Mouse (Mus musculus): ENCODE measurements around the gene Tmc7.
A peak's percentile ranks its signal among the peaks of the same experiment; 100 is the strongest.

Gene Tmc7

GRCm38 (mm10) chr7:118584257-118584907 lies at the start of gene Tmc7:
TSS of gene Tmc7 (minus strand) at chr7:118584736.
- peak; percentile 45 for DNase-seq (ENCODE audit: low read depth, low spot score)

- DNase-seq (ENCODE audit: low read depth, low spot score), result no peak
These were observed 49.4 kb upstream of the Tmc7 start for GRCm38 (mm10) chr7:118633951-118634350.

GRCm38 (mm10) chr7:118633094-118633493 lies 48.6 kb upstream of the Tmc7 start:
- no peak for DNase-seq (ENCODE audit: low read depth, low spot score)

GRCm38 (mm10) chr7:118627550-118628298 lies 43.2 kb upstream of the Tmc7 start:
- DNase-seq (ENCODE audit: low read depth, low spot score), result no peak

GRCm38 (mm10) chr7:118621094-118621493 lies 36.6 kb upstream of the Tmc7 start:
- no peak for DNase-seq (ENCODE audit: low read depth, low spot score)

- DNase-seq (ENCODE audit: low read depth, low spot score), result no peak
These were observed 35.8 kb upstream of the Tmc7 start for GRCm38 (mm10) chr7:118620243-118620906.

- no peak for DNase-seq (ENCODE audit: low read depth, low spot score)
These were observed 33.6 kb upstream of the Tmc7 start for GRCm38 (mm10) chr7:118618104-118618503.

GRCm38 (mm10) chr7:118614076-118614475 lies 29.5 kb upstream of the Tmc7 start:
- DNase-seq (ENCODE audit: low read depth, low spot score), result no peak

- no peak for DNase-seq (ENCODE audit: low read depth, low spot score)
These were observed 27.4 kb upstream of the Tmc7 start for GRCm38 (mm10) chr7:118611933-118612332.

GRCm38 (mm10) chr7:118611185-118611749 lies 26.7 kb upstream of the Tmc7 start:
- no peak for DNase-seq (ENCODE audit: low read depth, low spot score)

- no peak for DNase-seq (ENCODE audit: low read depth, low spot score)
These were observed 26.2 kb upstream of the Tmc7 start for GRCm38 (mm10) chr7:118610721-118611120.

GRCm38 (mm10) chr7:118609815-118610214 lies 25.3 kb upstream of the Tmc7 start:
- DNase-seq (ENCODE audit: low read depth, low spot score), result no peak

GRCm38 (mm10) chr7:118604842-118605241 lies 20.3 kb upstream of the Tmc7 start:
- no peak for DNase-seq (ENCODE audit: low read depth, low spot score)

GRCm38 (mm10) chr7:118599954-118600631 lies 15.6 kb upstream of the Tmc7 start:
- DNase-seq (ENCODE audit: low read depth, low spot score), result no peak

GRCm38 (mm10) chr7:118597201-118597600 lies 12.7 kb upstream of the Tmc7 start, which contains the start of gene Tmc5:
TSS of gene Tmc5 (plus strand) at chr7:118597297.
- no peak for DNase-seq (ENCODE audit: low read depth, low spot score)

GRCm38 (mm10) chr7:118596271-118596670 lies 11.7 kb upstream of the Tmc7 start:
- no peak for DNase-seq (ENCODE audit: low read depth, low spot score)

GRCm38 (mm10) chr7:118595228-118595627 lies 10.7 kb upstream of the Tmc7 start:
- DNase-seq (ENCODE audit: low read depth, low spot score), result peak; percentile 67

GRCm38 (mm10) chr7:118594611-118595010 lies 10.1 kb upstream of the Tmc7 start:
- no peak for DNase-seq (ENCODE audit: low read depth, low spot score)

GRCm38 (mm10) chr7:118593567-118594407 lies 9.3 kb upstream of the Tmc7 start:
- peak; percentile 87 for DNase-seq (ENCODE audit: low read depth, low spot score)

GRCm38 (mm10) chr7:118592146-118592545 lies 7.6 kb upstream of the Tmc7 start:
- DNase-seq (ENCODE audit: low read depth, low spot score), result no peak

Measured in brain, embryonic 18.5 days (tissue).